Mouse (Mus musculus): Measurements from ENCODE around the gene Chst10.

Chst10 gene

DNA sequence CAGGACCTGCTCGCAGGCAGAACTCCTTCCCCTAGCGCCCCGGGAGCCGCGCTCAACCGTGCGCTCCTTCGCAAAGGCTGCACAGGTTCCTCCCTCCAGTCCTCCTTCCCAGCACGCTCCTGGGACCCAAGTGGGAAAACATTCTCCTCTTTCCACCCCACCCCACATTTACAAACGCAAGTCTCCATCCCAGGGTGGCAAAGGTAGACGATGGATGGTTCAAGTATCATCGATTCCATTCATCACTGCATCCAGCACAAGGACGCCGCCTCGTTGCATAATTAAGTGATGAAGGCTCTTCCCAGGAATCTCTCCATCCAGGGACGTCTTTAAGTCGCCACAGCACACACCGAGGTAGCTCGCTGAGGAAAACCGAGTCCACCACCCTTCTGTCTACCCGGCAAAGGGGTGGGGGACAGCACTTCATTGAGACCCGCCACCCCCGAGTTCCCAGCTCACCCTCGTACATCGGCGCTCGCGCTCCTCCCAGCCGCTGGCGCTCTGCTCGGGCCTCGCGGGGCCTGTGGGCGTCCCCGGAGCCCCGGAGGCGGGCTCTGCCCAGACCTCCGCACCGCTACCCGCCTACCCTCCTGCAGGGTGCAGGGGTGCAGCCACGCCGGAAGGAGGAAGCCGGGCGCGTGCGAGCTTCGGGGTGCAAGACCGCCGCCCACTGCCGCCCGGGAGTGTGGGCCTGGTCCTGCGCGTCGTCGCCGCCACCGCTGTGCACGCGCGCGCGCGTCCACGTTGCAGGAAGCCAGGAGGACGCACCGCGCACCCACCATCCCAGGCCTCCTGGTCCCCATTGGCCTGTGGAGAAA is at the start of gene Chst10:
Chst10 (minus strand) TSS at position 731 of the 818 bp plus-strand sequence.
- Histone ChIP-seq H3K4me3 (replicated peaks; ENCODE audit: low read length) (peak within 1 kb of the TSS; percentile 86), H3K9me3 (ENCODE audit: low read length) (peaks cover 7% of the 10 kb centered on the region; the same call in 1 of the 2 replicates), H3K27me3 (ENCODE audit: insufficient read depth, low read length) (peaks cover 22% of the 10 kb centered on the region; the same call in 1 of the 2 replicates), H3K4me1 (replicated peaks; ENCODE audit: low read depth, low read length) (peaks cover 23% of the 10 kb centered on the region), H3K36me3 (ENCODE audit: insufficient read depth, low read length) (peaks cover 18% of the 10 kb centered on the region)
- TF ChIP-seq NANOG (IDR thresholded peaks at IDR 0.05; ENCODE audit: borderline replicate concordance, low read length) = no peak

GRCm38 (mm10) chr1:38939608-38940007 is 41.6 kb upstream of the Chst10 start:
- Histone ChIP-seq H3K27me3 (ENCODE audit: insufficient read depth, low read length) (0 out of 2 replicates have a peak, but pooled peaks cover 4% of the 10 kb centered on the region), H3K36me3 (ENCODE audit: insufficient read depth, low read length) (no peaks in the 10 kb centered on the region), H3K4me1 (replicated peaks; ENCODE audit: low read depth, low read length) (no peaks in the 10 kb centered on the region), H3K9me3 (ENCODE audit: low read length) (no peaks in the 10 kb centered on the region), H3K4me3 (replicated peaks; ENCODE audit: low read length) (no peak overlapping the region)
- TF ChIP-seq CTCF (conservative IDR thresholded peaks at IDR 0.05; ENCODE audit: low read length) = no peak
- no peak for TF ChIP-seq POU5F1 (IDR thresholded peaks at IDR 0.05; ENCODE audit: borderline replicate concordance, low read length)
- no peak for TF ChIP-seq NANOG (IDR thresholded peaks at IDR 0.05; ENCODE audit: borderline replicate concordance, low read length)

- Histone ChIP-seq H3K27me3 (ENCODE audit: insufficient read depth, low read length) (0 out of 2 replicates have a peak, but pooled peaks cover 4% of the 10 kb centered on the region), H3K4me3 (replicated peaks; ENCODE audit: low read length) (no peak within 1 kb of the TSS), H3K36me3 (ENCODE audit: insufficient read depth, low read length) (no peaks in the 10 kb centered on the region), H3K9me3 (ENCODE audit: low read length) (no peaks in the 10 kb centered on the region), H3K4me1 (replicated peaks; ENCODE audit: low read depth, low read length) (no peaks in the 10 kb centered on the region)
- TF ChIP-seq CTCF (conservative IDR thresholded peaks at IDR 0.05; ENCODE audit: low read length) = no peak
- no peak for TF ChIP-seq NANOG (IDR thresholded peaks at IDR 0.05; ENCODE audit: borderline replicate concordance, low read length)
- no peak for TF ChIP-seq POU5F1 (IDR thresholded peaks at IDR 0.05; ENCODE audit: borderline replicate concordance, low read length)
Measured at GRCm38 (mm10) chr1:38938849-38939248, 40.9 kb upstream of the Chst10 start, which contains the start of gene Nms. Gene Nms, plus strand, starts transcription at chr1:38939149.

- Histone ChIP-seq H3K27me3 (ENCODE audit: insufficient read depth, low read length) (0 out of 2 replicates have a peak, but pooled peaks cover 4% of the 10 kb centered on the region), H3K4me3 (replicated peaks; ENCODE audit: low read length) (no peak overlapping the region), H3K4me1 (replicated peaks; ENCODE audit: low read depth, low read length) (no peaks in the 10 kb centered on the region), H3K9me3 (ENCODE audit: low read length) (no peaks in the 10 kb centered on the region), H3K36me3 (ENCODE audit: insufficient read depth, low read length) (no peaks in the 10 kb centered on the region)
- TF ChIP-seq POU5F1 (IDR thresholded peaks at IDR 0.05; ENCODE audit: borderline replicate concordance, low read length) = no peak
- TF ChIP-seq CTCF (conservative IDR thresholded peaks at IDR 0.05; ENCODE audit: low read length) = peak; percentile 73
Measured at GRCm38 (mm10) chr1:38936780-38937179, 38.8 kb upstream of the Chst10 start.

GRCm38 (mm10) chr1:38934668-38935067 is 36.7 kb upstream of the Chst10 start:
- H3K4me3 ChIP-seq (replicated peaks; ENCODE audit: low read length) = no peak overlapping the region
- H3K4me1 ChIP-seq (replicated peaks; ENCODE audit: low read depth, low read length) = no peaks in the 10 kb centered on the region
- no peaks in the 10 kb centered on the region for H3K36me3 ChIP-seq (ENCODE audit: insufficient read depth, low read length)
- TF ChIP-seq NANOG (IDR thresholded peaks at IDR 0.05; ENCODE audit: borderline replicate concordance, low read length) (no peak), CTCF (conservative IDR thresholded peaks at IDR 0.05; ENCODE audit: low read length) (peak; percentile 69)
- no peaks in the 10 kb centered on the region for H3K9me3 ChIP-seq (ENCODE audit: low read length)
- H3K27me3 ChIP-seq (ENCODE audit: insufficient read depth, low read length) = 0 out of 2 replicates have a peak, but pooled peaks cover 4% of the 10 kb centered on the region

GRCm38 (mm10) chr1:38930767-38931166 is 32.8 kb upstream of the Chst10 start:
- TF ChIP-seq POU5F1 (IDR thresholded peaks at IDR 0.05; ENCODE audit: borderline replicate concordance, low read length) (no peak), NANOG (IDR thresholded peaks at IDR 0.05; ENCODE audit: borderline replicate concordance, low read length) (no peak)
- no peaks in the 10 kb centered on the region for H3K27me3 ChIP-seq (ENCODE audit: insufficient read depth, low read length)
- H3K4me1 ChIP-seq (replicated peaks; ENCODE audit: low read depth, low read length) = peaks cover 2% of the 10 kb centered on the region; the same call in 1 of the 2 replicates
- no peak overlapping the region for H3K4me3 ChIP-seq (replicated peaks; ENCODE audit: low read length)
- H3K9me3 ChIP-seq (ENCODE audit: low read length) = no peaks in the 10 kb centered on the region
- no peaks in the 10 kb centered on the region for H3K36me3 ChIP-seq (ENCODE audit: insufficient read depth, low read length)

GRCm38 (mm10) chr1:38929468-38929867 is 31.5 kb upstream of the Chst10 start:
- H3K4me3 ChIP-seq (replicated peaks; ENCODE audit: low read length) = no peak overlapping the region
- H3K9me3 ChIP-seq (ENCODE audit: low read length) = no peaks in the 10 kb centered on the region
- peaks cover 2% of the 10 kb centered on the region; the same call in 1 of the 2 replicates for H3K4me1 ChIP-seq (replicated peaks; ENCODE audit: low read depth, low read length)
- no peak for TF ChIP-seq NANOG (IDR thresholded peaks at IDR 0.05; ENCODE audit: borderline replicate concordance, low read length)
- no peak for TF ChIP-seq POU5F1 (IDR thresholded peaks at IDR 0.05; ENCODE audit: borderline replicate concordance, low read length)
- no peak for TF ChIP-seq CTCF (conservative IDR thresholded peaks at IDR 0.05; ENCODE audit: low read length)
- no peaks in the 10 kb centered on the region for H3K36me3 ChIP-seq (ENCODE audit: insufficient read depth, low read length)
- no peaks in the 10 kb centered on the region for H3K27me3 ChIP-seq (ENCODE audit: insufficient read depth, low read length)

- no peaks in the 10 kb centered on the region for H3K27me3 ChIP-seq (ENCODE audit: insufficient read depth, low read length)
- H3K9me3 ChIP-seq (ENCODE audit: low read length) = no peaks in the 10 kb centered on the region
- no peak overlapping the region for H3K4me3 ChIP-seq (replicated peaks; ENCODE audit: low read length)
- TF ChIP-seq CTCF (conservative IDR thresholded peaks at IDR 0.05; ENCODE audit: low read length) (no peak), NANOG (IDR thresholded peaks at IDR 0.05; ENCODE audit: borderline replicate concordance, low read length) (no peak), POU5F1 (IDR thresholded peaks at IDR 0.05; ENCODE audit: borderline replicate concordance, low read length) (no peak)
- H3K4me1 ChIP-seq (replicated peaks; ENCODE audit: low read depth, low read length) = peaks cover 2% of the 10 kb centered on the region; the same call in 1 of the 2 replicates
- no peaks in the 10 kb centered on the region for H3K36me3 ChIP-seq (ENCODE audit: insufficient read depth, low read length)
Measured at GRCm38 (mm10) chr1:38928996-38929395, 31.0 kb upstream of the Chst10 start.

All from E14TG2a.4 (cell line).